In genomic region chr2:89562706-89563105, GRCm38 (mm10) we compare ENCODE assay signal across 12 mouse cellular contexts. TPM values are rescaled to one million over a fixed set of nuclear protein-coding genes. Genes with fewer than 3 reads are reported as not detected.
A peak's percentile ranks its signal among the peaks of the same experiment; 100 is the strongest.
DNase-seq lines count a peak whose midpoint lies in the region; TF ChIP-seq lines count a peak whose summit lies in the region.
"Not testable (repeated sequence)": the region's sequence is repeated elsewhere in the genome, so short reads cannot be mapped to it uniquely, and the experiment has no call there.
"Had no signal": no experiment of that assay in that cellular context is flagged by ENCODE, and none has a peak within 500 bp of the region (broad histone marks: within the 10 kb centered on the region; RNA-seq: fewer than 3 reads in every experiment).

No protein-coding gene starts in this region.

- not testable (repeated sequence) for H3K36me3 ChIP-seq in ES-Bruce4 (ENCODE audit: control insufficient read depth, insufficient read depth, low read length, poor library complexity, severe bottlenecking)

- TF ChIP-seq EP300 in ES-Bruce4 (IDR thresholded peaks at IDR 0.05; ENCODE audit: insufficient read depth, low read depth, low read length) = not testable (repeated sequence)

- H3K9ac ChIP-seq in ES-Bruce4 (ENCODE audit: low read depth, poor library complexity, severe bottlenecking) = not testable (repeated sequence)

- DNase-seq in ES-CJ7 (ENCODE audit: low read depth, low spot score) = peak; percentile 77
- DNase-seq in R1 (ENCODE audit: low read depth, low spot score) = peak; percentile 83
- DNase-seq in ZHBTc4 (ENCODE audit: low read depth, low spot score) = peak; percentile 71

- H3K4me1 ChIP-seq in ES-Bruce4 (ENCODE audit: control insufficient read depth, insufficient read depth, low read length) = not testable (repeated sequence)

- not testable (repeated sequence) for H3K9me3 ChIP-seq in ES-Bruce4 (replicated peaks; ENCODE audit: control insufficient read depth, insufficient read depth, low read length, poor library complexity, severe bottlenecking)

- TF ChIP-seq CTCF in ES-Bruce4 (IDR thresholded peaks at IDR 0.05; ENCODE audit: low read depth, low read length) = not testable (repeated sequence)

- not testable (repeated sequence) for H3K4me3 ChIP-seq in ES-Bruce4 (ENCODE audit: low read depth, low read length)

- not testable (repeated sequence) for H3K27me3 ChIP-seq in ES-Bruce4 (ENCODE audit: control insufficient read depth, insufficient read depth, low read length, poor library complexity, severe bottlenecking)

- TF ChIP-seq POLR2A in ES-Bruce4 (IDR thresholded peaks at IDR 0.05; ENCODE audit: insufficient read depth, low read length) = not testable (repeated sequence)

- peak overlapping the region; percentile 36; the same call in 1 of the 2 replicates for H3K27ac ChIP-seq in ES-Bruce4 (ENCODE audit: insufficient read depth, low read length)

RNA-seq across cellular contexts. Expression of gene Olfr1245, which starts 15.5 kb away (rescaled TPM):
- not detected in 2 replicates for polyA plus RNA-seq in ES-Bruce4 (2011; ENCODE audit: insufficient read depth, insufficient read length, low read depth, missing spikeins)
- polyA plus RNA-seq: activated CD4-positive, CD25-positive, alpha-beta regulatory T cell, adult 4 months; adrenal gland, adult 2 months; brain, embryonic 14.5 days; C2C12; cerebellum, adult 2 months; G1E; Patski had no signal

RNA-seq across cellular contexts. Expression of gene Olfr1246, which starts 30.3 kb away (rescaled TPM):
- polyA plus RNA-seq in ES-Bruce4 (2011; ENCODE audit: insufficient read depth, insufficient read length, low read depth, missing spikeins) = not detected in 2 replicates
- polyA plus RNA-seq: activated CD4-positive, CD25-positive, alpha-beta regulatory T cell, adult 4 months; adrenal gland, adult 2 months; brain, embryonic 14.5 days; C2C12; CD4-positive, CD25-positive, alpha-beta regulatory T cell, adult 4 months; cerebellum, adult 2 months; G1E; Patski had no signal

RNA-seq across cellular contexts. Expression of gene Olfr1243, which starts 31.4 kb away (rescaled TPM):
- polyA plus RNA-seq in ES-Bruce4 (2011; ENCODE audit: insufficient read depth, insufficient read length, low read depth, missing spikeins) = not detected in 2 replicates
- polyA plus RNA-seq: activated CD4-positive, CD25-positive, alpha-beta regulatory T cell, adult 4 months; adrenal gland, adult 2 months; brain, embryonic 14.5 days; C2C12; CD4-positive, CD25-positive, alpha-beta regulatory T cell, adult 4 months; cerebellum, adult 2 months; G1E; Patski had no signal

RNA-seq across cellular contexts. Expression of gene Olfr1247, which starts 51.2 kb away (rescaled TPM):
- polyA plus RNA-seq in ES-Bruce4 (2011; ENCODE audit: insufficient read depth, insufficient read length, low read depth, missing spikeins) = not detected in 2 replicates
- polyA plus RNA-seq: adrenal gland, adult 2 months; brain, embryonic 14.5 days; C2C12; G1E had no signal

RNA-seq across cellular contexts. Expression of gene Olfr1248, which starts 55.3 kb away (rescaled TPM):
- not detected in 2 replicates for polyA plus RNA-seq in ES-Bruce4 (2011; ENCODE audit: insufficient read depth, insufficient read length, low read depth, missing spikeins)
- polyA plus RNA-seq: activated CD4-positive, CD25-positive, alpha-beta regulatory T cell, adult 4 months; adrenal gland, adult 2 months; brain, embryonic 14.5 days; C2C12; CD4-positive, CD25-positive, alpha-beta regulatory T cell, adult 4 months; cerebellum, adult 2 months; G1E; Patski had no signal
